Mouse (Mus musculus) intestine, embryonic 14.5 days (tissue): ENCODE results near the gene B3glct. TPM values are rescaled to one million over a fixed set of nuclear protein-coding genes. Genes with fewer than 3 reads are reported as not detected.

Experiments
- ATAC-seq: fragments of 200-750 bp; cut with Nextera tagmentation; replicated peaks from 2 replicates; pipeline ENCODE4 v1.8.0; 2017; ENCODE audit warnings: low read depth, moderate number of reproducible peaks, moderate TSS enrichment, moderate library complexity; ENCODE audit not compliant: low FRiP score, low TSS enrichment
- DNase-seq: peaks from one replicate; pipeline ENCODE4 v3.0.0-alpha.2; 2018; ENCODE audit warnings: low spot score
- H3K27ac ChIP-seq: fragments of 300-500 bp; sonication (generic); 2 replicates; pipeline ENCODE4 v1.5.1; 2014; ENCODE audit warnings: low read depth, mild to moderate bottlenecking, control low read depth
- H3K27me3 ChIP-seq: fragments of 300-500 bp; sonication (generic); replicated peaks from 2 replicates; pipeline ENCODE4 v1.6.1; 2014; ENCODE audit warnings: low read length, control low read depth; ENCODE audit not compliant: control insufficient read depth, insufficient read depth
- H3K36me3 ChIP-seq: fragments of 300-500 bp; sonication (generic); 2 replicates; pipeline ENCODE4 v1.6.1; 2014; ENCODE audit warnings: low read length, control low read depth; ENCODE audit not compliant: control insufficient read depth, insufficient read depth
- H3K4me1 ChIP-seq: fragments of 300-500 bp; sonication (generic); replicated peaks from 2 replicates; pipeline ENCODE4 v1.6.1; 2014; ENCODE audit warnings: low read length, control low read depth, mixed read lengths; ENCODE audit not compliant: control insufficient read depth, insufficient read depth
- H3K4me2 ChIP-seq: fragments of 300-500 bp; sonication (generic); 2 replicates; pipeline ENCODE4 v1.6.1; 2014; ENCODE audit warnings: low read length
- H3K4me3 ChIP-seq: fragments of 300-500 bp; sonication (generic); 2 replicates; pipeline ENCODE4 v1.5.1; 2014; ENCODE audit warnings: low read depth, low read length, control low read depth, mixed read lengths
- H3K9ac ChIP-seq: fragments of 300-500 bp; sonication (generic); 2 replicates; pipeline ENCODE4 v1.6.1; 2014; ENCODE audit warnings: mild to moderate bottlenecking, low read length
- H3K9me3 ChIP-seq: fragments of 300-500 bp; sonication (generic); 2 replicates; pipeline ENCODE4 v1.6.1; 2016; ENCODE audit warnings: low read length, control low read depth; ENCODE audit not compliant: control insufficient read depth
- WGBS: fragments of 180-500 bp; shearing (Covaris S2); extraction: QIAGEN DNeasy Blood & Tissue Kit; methylation state at CpG from one replicate; pipeline ENCODE4 v1.1.7; 2014; 5-methylcytosine and 5-hydroxymethylcytosine counted together
- polyA plus RNA-seq: library from polyadenylated mRNA; unstranded; fragments of >200 nt; fragmentation: Nextera tagmentation; extraction: Ambion mirVana; gene quantifications from 2 replicates; pipeline ENCODE4 v1.2.1, GENCODE M21; 2014

Gene B3glct
- polyA plus RNA-seq, 1 experiment from 2014 or later: 16.4 TPM

GRCm38 (mm10) chr5:149748640-149749580, 70.9 kb downstream of the B3glct start:
- Histone ChIP-seq H3K9me3 (no peaks in the 10 kb centered on the region), H3K4me2 (no peak overlapping the region), H3K27ac (no peak overlapping the region), H3K9ac (no peak overlapping the region), H3K27me3 (no peaks in the 10 kb centered on the region), H3K36me3 (no peaks in the 10 kb centered on the region), H3K4me1 (no peaks in the 10 kb centered on the region), H3K4me3 (no peak overlapping the region)
- ATAC-seq (no peak), DNase-seq (no peak)
- 79% methylated on average over 27 of the region's 27 CpGs for WGBS

DNA sequence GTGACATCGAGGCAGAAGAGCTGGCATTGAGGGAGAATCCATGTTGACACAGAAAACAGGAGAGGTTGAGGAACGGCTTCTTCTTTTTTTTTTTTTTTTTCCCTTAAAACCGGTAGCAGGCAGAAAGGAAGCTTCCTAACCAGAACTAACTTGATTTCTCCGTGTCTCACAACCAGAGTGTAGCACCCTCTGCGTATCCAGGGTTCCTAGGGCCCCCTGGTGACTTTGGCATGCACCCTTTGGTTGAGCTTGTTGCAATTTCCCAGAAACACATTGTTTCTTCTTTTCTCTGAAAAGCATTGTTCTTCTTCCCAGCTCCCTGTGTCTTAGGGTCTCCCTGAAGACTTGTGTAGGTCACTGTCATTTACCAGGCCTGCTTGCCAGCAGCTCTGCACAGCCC, 73.8 kb downstream of the B3glct start:
- ATAC-seq (no peak), DNase-seq (no peak)
- no peaks in the 10 kb centered on the region for H3K4me1 ChIP-seq
- H3K4me2 ChIP-seq: no peak overlapping the region
- H3K9me3 ChIP-seq: no peaks in the 10 kb centered on the region
- no peak overlapping the region for H3K9ac ChIP-seq
- no peaks in the 10 kb centered on the region for H3K27me3 ChIP-seq
- H3K4me3 ChIP-seq: no peak overlapping the region
- 77% methylated on average over 5 of the region's 5 CpGs for WGBS
- H3K36me3 ChIP-seq: no peaks in the 10 kb centered on the region
- no peak overlapping the region for H3K27ac ChIP-seq

GRCm38 (mm10) chr5:149753073-149753472, 75.0 kb downstream of the B3glct start:
- no peak overlapping the region for H3K27ac ChIP-seq
- H3K9me3 ChIP-seq: peaks cover 2% of the 10 kb centered on the region; the same call in 1 of the 2 replicates
- H3K4me2 ChIP-seq: no peak overlapping the region
- 82% methylated on average over 3 of the region's 3 CpGs for WGBS
- DNase-seq (no peak), ATAC-seq (no peak)
- no peaks in the 10 kb centered on the region for H3K4me1 ChIP-seq
- no peaks in the 10 kb centered on the region for H3K36me3 ChIP-seq
- no peaks in the 10 kb centered on the region for H3K27me3 ChIP-seq
- no peak overlapping the region for H3K4me3 ChIP-seq
- no peak overlapping the region for H3K9ac ChIP-seq

DNA sequence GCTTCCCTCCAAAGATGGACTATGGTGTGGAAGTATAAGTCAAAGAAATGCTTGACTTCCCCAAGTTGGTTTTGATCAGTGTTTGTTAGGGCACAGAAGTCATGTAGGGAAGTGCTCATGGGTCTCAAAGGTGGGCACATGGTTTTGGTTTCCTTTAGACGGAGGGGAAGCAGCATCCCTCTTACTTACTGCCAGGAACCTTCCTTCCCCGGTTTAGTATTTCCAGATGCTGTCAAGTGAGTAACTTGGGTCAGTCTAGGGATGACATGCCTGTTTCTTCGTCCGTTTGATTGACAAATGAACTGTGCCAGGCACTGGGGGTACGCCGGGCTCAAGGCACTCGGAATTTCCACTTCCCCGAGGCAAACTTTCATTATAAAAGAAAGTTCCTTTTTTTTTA, 89.1 kb downstream of the B3glct start:
- H3K36me3 ChIP-seq: no peaks in the 10 kb centered on the region
- no peak overlapping the region for H3K4me2 ChIP-seq
- DNase-seq: no peak
- WGBS: 71% methylated on average over 8 of the region's 8 CpGs
- no peaks in the 10 kb centered on the region for H3K27me3 ChIP-seq
- ATAC-seq: no peak
- H3K27ac ChIP-seq: no peak overlapping the region
- H3K9me3 ChIP-seq: no peaks in the 10 kb centered on the region
- no peak overlapping the region for H3K9ac ChIP-seq
- no peak overlapping the region for H3K4me3 ChIP-seq
- no peaks in the 10 kb centered on the region for H3K4me1 ChIP-seq

DNA sequence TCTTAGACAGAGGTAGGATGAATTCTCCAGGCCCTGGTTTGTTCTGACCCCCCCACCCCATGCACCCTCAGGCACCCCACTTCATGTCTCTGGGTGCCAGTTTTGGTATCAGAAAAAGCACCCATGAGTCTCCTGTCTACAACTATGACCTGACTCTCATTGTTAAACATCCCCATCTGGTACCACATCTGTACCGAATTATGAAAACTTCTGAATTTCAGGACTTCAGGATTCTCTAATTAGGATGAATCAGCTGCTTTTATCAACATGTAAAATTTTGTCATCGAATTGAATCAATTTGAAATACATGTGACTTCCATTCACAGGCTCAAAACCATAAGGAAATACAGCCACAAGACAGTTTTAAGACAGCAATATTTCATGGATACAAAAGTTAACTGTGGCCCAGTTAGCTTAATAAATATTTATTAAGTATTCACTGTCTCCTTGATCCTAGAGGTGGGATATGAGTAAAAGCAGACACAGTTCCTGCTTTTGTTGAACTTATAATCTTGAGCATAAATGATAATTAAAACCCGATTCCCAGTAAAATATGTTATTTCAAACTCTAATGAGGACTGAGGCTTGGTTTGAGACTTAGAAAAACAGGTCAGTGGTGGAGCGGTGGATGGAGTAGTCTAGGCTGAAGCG, 89.7 kb downstream of the B3glct start:
- no peaks in the 10 kb centered on the region for H3K27me3 ChIP-seq
- ATAC-seq (no peak), DNase-seq (no peak)
- no peak overlapping the region for H3K9ac ChIP-seq
- H3K4me3 ChIP-seq: no peak overlapping the region
- H3K4me1 ChIP-seq: no peaks in the 10 kb centered on the region
- H3K9me3 ChIP-seq: no peaks in the 10 kb centered on the region
- no peak overlapping the region for H3K27ac ChIP-seq
- no peaks in the 10 kb centered on the region for H3K36me3 ChIP-seq
- WGBS: 56% methylated on average over 5 of the region's 5 CpGs
- H3K4me2 ChIP-seq: no peak overlapping the region

DNA sequence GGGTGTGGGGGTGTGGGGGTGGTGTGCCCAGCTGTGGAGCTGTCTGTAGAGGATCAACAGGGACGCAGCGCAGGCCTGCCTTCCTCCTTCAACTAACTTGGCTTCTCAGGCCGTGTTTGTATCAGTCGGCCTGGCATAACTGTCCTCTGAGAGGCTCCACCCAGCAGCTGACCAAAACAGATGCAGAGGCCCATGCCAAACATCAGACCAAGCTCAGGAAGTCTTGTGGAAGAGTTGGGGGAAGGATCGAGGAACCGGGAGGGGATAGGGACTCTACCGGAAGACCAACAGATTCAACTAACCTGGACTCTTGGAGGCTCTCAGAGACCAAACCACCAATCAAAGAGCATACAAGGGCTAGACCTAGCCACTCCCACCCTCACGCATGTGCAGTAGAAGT, 91.6 kb downstream of the B3glct start:
- H3K9me3 ChIP-seq: no peaks in the 10 kb centered on the region
- no peak for ATAC-seq
- H3K4me3 ChIP-seq: no peak overlapping the region
- H3K27me3 ChIP-seq: no peaks in the 10 kb centered on the region
- WGBS: 93% methylated on average over 8 of the region's 8 CpGs
- no peaks in the 10 kb centered on the region for H3K4me1 ChIP-seq
- no peak for DNase-seq
- H3K36me3 ChIP-seq: no peaks in the 10 kb centered on the region
- no peak overlapping the region for H3K27ac ChIP-seq
- H3K4me2 ChIP-seq: no peak overlapping the region
- H3K9ac ChIP-seq: no peak overlapping the region

GRCm38 (mm10) chr5:149776038-149776437, 98.0 kb downstream of the B3glct start:
- H3K9ac ChIP-seq: no peak overlapping the region
- DNase-seq (no peak), ATAC-seq (no peak)
- no peaks in the 10 kb centered on the region; the same call in 1 of the 2 replicates for H3K9me3 ChIP-seq
- no peak overlapping the region for H3K27ac ChIP-seq
- no peaks in the 10 kb centered on the region for H3K4me1 ChIP-seq
- no peak overlapping the region for H3K4me3 ChIP-seq
- 83% methylated on average over 7 of the region's 7 CpGs for WGBS
- H3K27me3 ChIP-seq: no peaks in the 10 kb centered on the region
- H3K4me2 ChIP-seq: no peak overlapping the region
- no peaks in the 10 kb centered on the region for H3K36me3 ChIP-seq

- no peak overlapping the region for H3K27ac ChIP-seq
- H3K27me3 ChIP-seq: no peaks in the 10 kb centered on the region
- no peaks in the 10 kb centered on the region for H3K36me3 ChIP-seq
- H3K4me1 ChIP-seq: no peaks in the 10 kb centered on the region
- H3K4me2 ChIP-seq: no peak overlapping the region
- no peak for ATAC-seq
- no peak overlapping the region for H3K9ac ChIP-seq
- WGBS: 97% methylated on average over 6 of the region's 6 CpGs
- peaks cover 3% of the 10 kb centered on the region; the same call in 1 of the 2 replicates for H3K9me3 ChIP-seq
- H3K4me3 ChIP-seq: no peak overlapping the region
- no peak for DNase-seq
These were observed 101.7 kb downstream of the B3glct start for GRCm38 (mm10) chr5:149779740-149780139.
